In the genomic region with DNA sequence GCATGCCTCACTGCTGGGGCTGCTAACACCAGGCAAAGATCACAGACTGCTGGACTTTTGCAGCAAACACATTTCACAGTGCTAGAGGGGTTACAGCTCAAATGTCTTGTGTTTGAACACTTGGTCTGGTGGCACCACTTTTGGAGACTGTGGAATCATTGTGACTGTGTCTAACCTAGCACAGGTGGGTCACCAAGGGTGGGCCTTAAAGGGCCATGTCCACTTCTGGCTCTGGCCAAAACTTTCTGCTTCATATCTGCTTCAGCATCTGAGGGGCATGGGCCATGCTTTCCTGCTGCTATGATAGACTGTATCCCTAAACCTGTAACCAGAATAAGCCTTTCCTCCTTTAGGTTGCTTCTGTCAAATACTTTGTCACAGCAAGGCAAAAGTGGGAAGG, we compare ENCODE assay signal across 13 mouse cellular contexts.
"Had no signal": no experiment of that assay in that cellular context is flagged by ENCODE, and none has a peak within 500 bp of the region (broad histone marks: within the 10 kb centered on the region; RNA-seq: fewer than 3 reads in every experiment).

No protein-coding gene starts in this region.

- ATAC-seq: liver, postnatal 0 days had no signal

- H3K9ac ChIP-seq: liver, embryonic 13.5 days; liver, postnatal 0 days; lung, embryonic 15.5 days; midbrain, embryonic 12.5 days; neural tube, embryonic 15.5 days had no signal

- H3K4me3 ChIP-seq: left cerebral cortex, adult 2 months; liver, embryonic 13.5 days; lung, embryonic 15.5 days; megakaryocyte, embryonic 14.5 days; midbrain, embryonic 12.5 days; neural tube, embryonic 15.5 days had no signal

- H3K4me2 ChIP-seq: liver, embryonic 13.5 days; lung, embryonic 15.5 days; midbrain, embryonic 12.5 days; neural tube, embryonic 15.5 days had no signal

- H3K27ac ChIP-seq: left cerebral cortex, adult 2 months; liver, embryonic 13.5 days; lung, embryonic 15.5 days; macrophage; midbrain, embryonic 12.5 days; neural tube, embryonic 15.5 days had no signal

- DNase-seq: kidney, adult 8-10 months; kidney, postnatal 25 days; liver, embryonic 13.5 days; liver, postnatal 0 days; lung, postnatal 14 days; thymus, adult 2 months; thymus, postnatal 25 days had no signal

- H3K36me3 ChIP-seq: liver, embryonic 13.5 days; lung, embryonic 15.5 days; midbrain, embryonic 12.5 days; neural tube, embryonic 15.5 days had no signal

- H3K9me3 ChIP-seq: liver, embryonic 13.5 days; lung, embryonic 15.5 days; megakaryocyte, embryonic 14.5 days; midbrain, embryonic 12.5 days; neural tube, embryonic 15.5 days had no signal
